Mouse (Mus musculus): ENCODE data around the gene Sptb. TPM values are rescaled to one million over a fixed set of nuclear protein-coding genes. Genes with fewer than 3 reads are reported as not detected.

Sptb gene
- polyA plus RNA-seq, 1 experiment: 102 TPM

GRCm38 (mm10) chr12:76669956-76670530 lies 40.3 kb downstream of the Sptb start:
- 63% methylated on average over 5 of the region's 5 CpGs for WGBS
- no peak overlapping the region for H3K4me3 ChIP-seq (replicated peaks; ENCODE audit: control insufficient read depth, low read depth, low read length)
- peak overlapping the region; percentile 70 for H3K27ac ChIP-seq (ENCODE audit: control insufficient read depth, insufficient read depth, low read depth, low read length, poor library complexity)
- H3K4me1 ChIP-seq (ENCODE audit: control insufficient read depth, insufficient read depth, low read length): peaks cover 10% of the 10 kb centered on the region
- TF ChIP-seq CTCF (IDR thresholded peaks at IDR 0.05; ENCODE audit: control insufficient read depth, insufficient read depth, low read length): no peak
- no peak for TF ChIP-seq POLR2A (IDR thresholded peaks at IDR 0.05; ENCODE audit: borderline replicate concordance, control insufficient read depth, low read depth, low read length)

- peaks cover 10% of the 10 kb centered on the region for H3K4me1 ChIP-seq (ENCODE audit: control insufficient read depth, insufficient read depth, low read length)
- H3K27ac ChIP-seq (ENCODE audit: control insufficient read depth, insufficient read depth, low read depth, low read length, poor library complexity): no peak overlapping the region
- TF ChIP-seq CTCF (IDR thresholded peaks at IDR 0.05; ENCODE audit: control insufficient read depth, insufficient read depth, low read length) (no peak), POLR2A (IDR thresholded peaks at IDR 0.05; ENCODE audit: borderline replicate concordance, control insufficient read depth, low read depth, low read length) (no peak)
- WGBS: 86% methylated on average over 7 of the region's 7 CpGs
- no peak overlapping the region for H3K4me3 ChIP-seq (replicated peaks; ENCODE audit: control insufficient read depth, low read depth, low read length)
These were observed 41.5 kb downstream of the Sptb start for GRCm38 (mm10) chr12:76668654-76669419.

- H3K4me1 ChIP-seq (ENCODE audit: control insufficient read depth, insufficient read depth, low read length): no peaks in the 10 kb centered on the region
- no peak overlapping the region for H3K4me3 ChIP-seq (replicated peaks; ENCODE audit: control insufficient read depth, low read depth, low read length)
- TF ChIP-seq POLR2A (IDR thresholded peaks at IDR 0.05; ENCODE audit: borderline replicate concordance, control insufficient read depth, low read depth, low read length): no peak
- no peak for TF ChIP-seq CTCF (IDR thresholded peaks at IDR 0.05; ENCODE audit: control insufficient read depth, insufficient read depth, low read length)
- no peak overlapping the region for H3K27ac ChIP-seq (ENCODE audit: control insufficient read depth, insufficient read depth, low read depth, low read length, poor library complexity)
- WGBS: 95% methylated on average over 6 of the region's 6 CpGs
These were observed 58.5 kb downstream of the Sptb start for GRCm38 (mm10) chr12:76651788-76652345.

GRCm38 (mm10) chr12:76649708-76650687 lies 60.3 kb downstream of the Sptb start:
- H3K27ac ChIP-seq (ENCODE audit: control insufficient read depth, insufficient read depth, low read depth, low read length, poor library complexity): no peak overlapping the region
- 62% methylated on average over 16 of the region's 16 CpGs for WGBS
- no peak overlapping the region for H3K4me3 ChIP-seq (replicated peaks; ENCODE audit: control insufficient read depth, low read depth, low read length)
- TF ChIP-seq POLR2A (IDR thresholded peaks at IDR 0.05; ENCODE audit: borderline replicate concordance, control insufficient read depth, low read depth, low read length) (0 out of 2 replicates have a peak, but pooled peaks have one; percentile 24), CTCF (IDR thresholded peaks at IDR 0.05; ENCODE audit: control insufficient read depth, insufficient read depth, low read length) (peak; percentile 77)
- no peaks in the 10 kb centered on the region for H3K4me1 ChIP-seq (ENCODE audit: control insufficient read depth, insufficient read depth, low read length)

GRCm38 (mm10) chr12:76645222-76646110 lies 64.9 kb downstream of the Sptb start:
- H3K4me1 ChIP-seq (ENCODE audit: control insufficient read depth, insufficient read depth, low read length): no peaks in the 10 kb centered on the region
- TF ChIP-seq POLR2A (IDR thresholded peaks at IDR 0.05; ENCODE audit: borderline replicate concordance, control insufficient read depth, low read depth, low read length): no peak
- no peak for TF ChIP-seq CTCF (IDR thresholded peaks at IDR 0.05; ENCODE audit: control insufficient read depth, insufficient read depth, low read length)
- 68% methylated on average over 23 of the region's 23 CpGs for WGBS
- H3K4me3 ChIP-seq (replicated peaks; ENCODE audit: control insufficient read depth, low read depth, low read length): no peak overlapping the region
- H3K27ac ChIP-seq (ENCODE audit: control insufficient read depth, insufficient read depth, low read depth, low read length, poor library complexity): no peak overlapping the region

- 87% methylated on average over 8 of the region's 8 CpGs for WGBS
- Histone ChIP-seq H3K4me3 (replicated peaks; ENCODE audit: control insufficient read depth, low read depth, low read length) (no peak overlapping the region), H3K4me1 (ENCODE audit: control insufficient read depth, insufficient read depth, low read length) (no peaks in the 10 kb centered on the region), H3K27ac (ENCODE audit: control insufficient read depth, insufficient read depth, low read depth, low read length, poor library complexity) (no peak overlapping the region)
- TF ChIP-seq POLR2A (IDR thresholded peaks at IDR 0.05; ENCODE audit: borderline replicate concordance, control insufficient read depth, low read depth, low read length) (no peak), CTCF (IDR thresholded peaks at IDR 0.05; ENCODE audit: control insufficient read depth, insufficient read depth, low read length) (no peak)
These were observed 66.7 kb downstream of the Sptb start for GRCm38 (mm10) chr12:76643679-76644078.

- 89% methylated on average over 4 of the region's 4 CpGs for WGBS
- TF ChIP-seq POLR2A (IDR thresholded peaks at IDR 0.05; ENCODE audit: borderline replicate concordance, control insufficient read depth, low read depth, low read length) (no peak), CTCF (IDR thresholded peaks at IDR 0.05; ENCODE audit: control insufficient read depth, insufficient read depth, low read length) (no peak)
- Histone ChIP-seq H3K27ac (ENCODE audit: control insufficient read depth, insufficient read depth, low read depth, low read length, poor library complexity) (no peak overlapping the region), H3K4me1 (ENCODE audit: control insufficient read depth, insufficient read depth, low read length) (no peaks in the 10 kb centered on the region), H3K4me3 (replicated peaks; ENCODE audit: control insufficient read depth, low read depth, low read length) (no peak overlapping the region)
These were observed 67.7 kb downstream of the Sptb start for GRCm38 (mm10) chr12:76642616-76643015.
